Mouse (Mus musculus) kidney, postnatal 4 days (tissue): ENCODE measurements around the gene Rbm12.
"Not testable (repeated sequence)": the region's sequence is repeated elsewhere in the genome, so short reads cannot be mapped to it uniquely, and the experiment has no call there.

Source experiments
- DNase-seq, 2 experiments: peaks; one replicate each; pipeline ENCODE4 v3.0.0; 2021; ENCODE audit warnings: mixed read lengths in 2 of 2

Gene Rbm12

DNA sequence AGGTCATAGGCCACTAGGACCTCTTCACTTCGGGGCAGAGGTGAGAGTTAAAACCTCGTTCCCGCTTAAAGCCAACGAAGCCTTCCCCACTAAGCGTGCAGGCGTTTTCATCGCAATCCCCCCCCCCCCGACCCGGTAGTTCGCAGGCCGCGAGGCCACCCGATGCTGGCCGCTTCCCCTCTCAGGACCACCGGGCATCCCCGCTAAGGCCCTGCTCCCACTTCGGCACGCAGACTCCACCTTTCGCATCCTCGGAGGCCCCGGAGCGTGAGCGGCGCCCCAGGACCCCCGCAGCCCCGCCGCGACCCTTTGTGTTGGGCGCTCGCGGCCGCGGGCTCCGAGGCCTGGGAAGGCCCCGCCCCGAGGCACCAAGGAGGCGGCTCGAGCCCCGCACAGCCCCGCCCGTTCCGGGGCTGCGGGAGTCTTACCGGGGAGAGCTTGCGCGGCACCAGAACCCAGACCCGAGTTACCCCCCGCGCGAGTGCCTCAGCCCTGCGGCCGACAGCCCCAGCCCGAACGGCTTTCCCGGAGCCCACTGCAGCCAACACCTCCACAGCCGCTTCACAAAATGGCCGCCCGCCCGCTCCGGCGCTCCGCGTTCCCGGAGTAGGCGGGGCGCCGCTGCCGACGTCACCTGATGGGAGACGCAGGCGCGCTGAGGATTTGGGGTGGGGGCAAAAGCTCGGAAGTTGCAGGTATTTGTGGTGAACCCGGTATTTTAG, at the start of gene Rbm12, which contains the start of gene Cpne1:
Rbm12 (minus strand) TSS at position 621 of the 722 bp plus-strand sequence.
Cpne1 (minus strand) TSS at position 608 of the 722 bp plus-strand sequence.
- peak; percentile 95 to 97 for DNase-seq

DNA sequence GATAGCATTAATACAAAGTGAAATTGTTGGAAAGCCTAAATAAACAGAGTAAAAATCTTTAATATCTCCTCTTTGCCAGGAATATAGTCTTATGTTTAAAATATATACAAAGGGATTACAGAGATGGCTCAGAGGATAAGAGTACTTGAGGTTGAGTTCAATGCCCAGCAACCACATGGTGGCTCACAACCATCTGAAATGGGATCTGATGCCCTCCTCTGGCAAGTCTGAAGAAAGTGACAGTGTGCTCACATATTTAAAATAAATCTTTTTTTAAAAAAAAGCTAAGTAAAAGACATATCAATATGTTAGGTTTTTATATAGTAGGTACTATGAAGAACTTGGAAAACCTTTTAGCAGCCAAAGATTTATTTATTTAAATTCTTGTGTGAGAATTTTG, 39.8 kb upstream of the Rbm12 start:
- no peak for DNase-seq

DNA sequence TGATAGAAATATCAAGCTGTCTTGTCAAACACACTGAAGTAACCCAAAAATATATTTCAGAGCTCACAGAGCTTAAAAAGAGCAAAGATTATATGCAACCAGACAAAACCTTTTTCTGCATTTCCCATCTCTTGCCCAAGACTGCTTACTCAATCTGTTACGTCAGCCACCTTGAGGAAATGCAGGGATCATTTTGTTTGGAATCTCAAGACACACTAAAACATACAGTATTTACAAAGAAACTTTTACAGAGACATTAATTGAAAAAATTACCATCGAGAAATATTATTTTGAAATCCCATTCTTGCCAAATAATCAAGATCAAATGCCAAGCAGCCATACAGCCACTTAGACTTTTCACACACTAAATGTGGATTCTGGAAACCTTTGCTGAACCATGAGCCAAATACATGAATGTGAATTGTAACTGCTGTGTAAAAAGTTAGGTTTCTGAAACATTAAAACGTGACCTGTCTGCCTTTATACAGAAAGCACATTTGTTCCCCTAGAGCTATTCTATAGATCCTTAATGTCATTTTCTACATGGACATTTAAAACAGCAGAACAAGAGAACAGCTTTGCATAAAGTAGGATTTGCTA, 35.6 kb upstream of the Rbm12 start:
- DNase-seq, result no peak

DNA sequence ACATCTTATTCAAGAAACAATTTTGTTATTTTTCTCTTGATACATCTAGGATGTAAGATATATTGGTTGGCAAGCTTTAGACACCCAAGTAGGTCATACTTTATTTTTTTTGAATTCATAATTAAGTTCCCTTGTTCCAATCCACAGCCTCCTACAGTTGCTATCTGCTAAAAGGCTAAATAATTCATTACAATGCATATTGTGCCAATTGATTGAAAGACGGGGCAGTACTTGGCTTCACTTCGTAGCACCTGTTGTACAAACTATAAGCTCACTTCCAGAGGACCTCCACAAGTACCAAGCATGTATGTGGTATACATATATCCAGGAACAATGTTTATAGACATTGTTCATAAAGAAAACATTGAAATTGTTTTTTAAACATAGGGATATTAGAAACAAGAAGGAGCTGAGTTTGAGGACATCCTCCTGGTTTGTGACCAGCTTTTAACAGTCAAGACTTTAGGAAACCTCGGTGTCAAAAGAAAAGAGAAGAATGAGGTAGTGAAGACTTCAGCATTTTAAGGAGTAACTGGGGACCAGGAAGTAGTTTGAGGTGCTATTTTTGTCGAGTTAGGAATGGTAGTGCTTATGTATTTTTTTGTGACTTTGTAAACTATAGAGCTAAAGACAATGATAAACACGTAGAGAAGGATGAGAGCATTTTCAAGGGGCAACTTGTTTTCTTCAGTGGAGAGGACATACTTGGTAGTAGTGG, 34.7 kb upstream of the Rbm12 start:
- DNase-seq, result no peak

DNA sequence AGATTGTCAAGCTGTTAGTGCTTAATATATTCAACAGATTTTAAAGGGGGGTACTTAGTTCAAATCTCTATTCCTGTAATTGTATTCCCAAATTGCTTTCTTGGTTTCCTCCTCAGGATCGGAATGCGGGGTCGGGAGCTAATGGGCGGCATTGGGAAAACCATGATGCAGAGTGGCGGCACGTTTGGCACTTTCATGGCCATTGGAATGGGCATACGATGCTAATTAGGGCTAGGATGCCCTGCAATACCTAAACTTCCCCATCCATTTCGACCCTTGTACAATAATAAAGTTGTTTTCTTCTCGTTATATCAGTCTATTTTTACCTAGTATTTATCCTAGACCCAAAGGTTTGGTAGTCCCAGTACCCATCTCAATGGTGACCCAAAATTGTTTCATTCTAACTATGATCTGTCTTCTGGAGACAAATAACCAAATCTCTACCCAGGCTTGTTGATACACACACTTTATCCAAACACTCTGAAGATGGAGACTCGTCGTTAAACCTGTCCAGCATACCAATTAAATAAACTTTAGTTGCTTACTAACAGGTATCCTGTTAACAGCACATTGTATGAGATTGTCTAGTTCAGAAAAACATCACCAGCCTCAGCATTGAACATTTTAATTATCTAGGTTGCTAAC, 33.8 kb upstream of the Rbm12 start:
- DNase-seq, result peak; percentile 12 to 13

DNA sequence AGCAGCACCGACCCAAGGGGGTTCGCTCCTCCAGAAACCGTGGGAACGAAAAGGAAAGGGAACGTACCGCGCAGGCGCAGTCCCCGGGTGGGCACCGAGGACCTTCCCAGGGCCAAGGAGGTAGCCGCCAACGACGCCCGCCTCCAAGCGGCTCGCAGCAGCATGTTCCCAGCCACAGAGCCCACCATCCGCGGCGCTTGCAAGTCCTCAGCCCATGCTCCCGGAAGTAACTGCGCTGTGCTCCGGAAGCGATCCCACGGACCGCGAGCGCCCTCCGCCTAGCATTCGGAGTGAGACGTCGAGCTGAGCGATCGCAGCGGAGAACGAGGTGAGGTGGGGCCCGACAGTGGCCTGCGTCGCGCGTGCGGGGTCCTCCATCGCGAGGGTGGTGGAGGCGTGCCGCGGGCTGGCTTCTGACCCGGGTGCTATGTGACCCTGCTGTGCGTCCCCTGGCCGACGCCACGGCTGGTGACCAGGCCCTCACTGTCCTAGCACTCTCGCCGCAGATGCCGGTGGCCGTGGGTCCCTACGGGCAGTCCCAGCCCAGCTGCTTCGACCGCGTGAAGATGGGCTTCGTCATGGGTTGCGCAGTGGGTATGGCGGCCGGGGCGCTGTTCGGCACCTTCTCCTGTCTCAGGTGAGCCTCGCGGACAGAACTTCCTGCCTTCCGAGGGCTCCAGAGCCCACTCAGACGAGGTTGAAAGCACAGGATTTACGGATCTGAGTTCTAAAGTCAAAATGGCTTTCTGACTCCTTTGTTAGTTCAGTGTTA, 32.4 kb upstream of the Rbm12 start, which contains the start of the genes Romo1 and Nfs1:
Romo1 (plus strand) TSS at position 87 of the 772 bp plus-strand sequence.
Nfs1 (minus strand) TSS at position 234 of the 772 bp plus-strand sequence.
- peak; percentile 98 for DNase-seq

DNA sequence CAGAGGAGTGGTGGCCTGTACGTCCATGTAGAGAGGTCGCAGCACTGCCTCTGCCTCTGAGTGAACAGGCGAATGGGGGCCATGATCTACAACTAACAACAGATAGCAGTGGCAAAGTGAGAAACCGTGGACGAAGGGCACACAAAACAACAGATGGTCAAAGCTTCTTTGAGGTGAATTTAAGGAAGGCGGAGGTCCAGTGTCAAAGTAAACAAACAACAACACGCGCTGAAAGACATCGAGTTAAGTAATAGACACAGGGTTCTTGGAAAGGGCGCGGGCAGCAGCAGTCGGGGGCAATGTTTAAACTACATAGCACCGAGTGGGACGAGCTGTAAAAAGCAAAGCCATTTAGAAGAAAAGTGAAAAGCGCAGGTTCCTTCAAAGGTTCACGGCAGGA, 31.6 kb upstream of the Rbm12 start:
- DNase-seq, result peak in 1 of 2 experiments; percentile 10

DNA sequence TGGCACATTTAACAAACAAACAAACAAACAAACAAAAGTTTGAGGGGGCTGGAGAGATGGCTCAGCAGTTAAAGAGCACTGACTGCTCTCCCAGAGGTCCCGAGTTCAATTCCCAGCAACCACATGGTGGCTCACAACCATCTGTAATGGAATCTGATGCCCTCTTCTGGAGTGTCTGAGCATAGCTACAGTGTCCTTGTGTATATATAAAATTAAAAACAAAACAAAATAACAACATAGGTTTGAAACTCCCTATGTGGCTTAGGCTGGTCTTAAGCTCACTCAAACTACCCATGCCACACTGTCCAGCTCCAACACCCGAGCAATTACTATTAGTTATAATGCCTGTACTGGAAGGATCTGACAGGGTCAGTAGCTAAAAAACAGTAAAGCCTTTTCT, 31.0 kb upstream of the Rbm12 start:
- DNase-seq, result no peak

DNA sequence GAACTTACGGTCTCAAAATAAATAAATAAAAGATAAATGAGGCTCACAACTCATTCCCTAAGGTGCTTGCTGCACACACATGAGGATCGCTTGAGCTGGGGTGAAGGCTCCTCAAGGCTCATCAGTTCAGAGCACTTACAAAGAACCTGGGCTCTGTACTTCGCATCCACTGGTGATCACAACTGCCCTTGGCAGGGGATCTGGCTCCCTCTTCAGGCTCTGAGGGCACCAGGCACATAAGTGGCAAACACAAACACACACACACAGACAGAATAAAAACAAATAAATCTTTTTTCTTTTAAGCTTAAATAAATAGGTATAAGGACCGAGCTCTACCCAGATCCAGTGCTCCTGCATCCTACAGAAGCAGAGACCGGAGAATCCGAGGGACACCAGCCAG, 23.9 kb upstream of the Rbm12 start:
- DNase-seq, result no peak

DNA sequence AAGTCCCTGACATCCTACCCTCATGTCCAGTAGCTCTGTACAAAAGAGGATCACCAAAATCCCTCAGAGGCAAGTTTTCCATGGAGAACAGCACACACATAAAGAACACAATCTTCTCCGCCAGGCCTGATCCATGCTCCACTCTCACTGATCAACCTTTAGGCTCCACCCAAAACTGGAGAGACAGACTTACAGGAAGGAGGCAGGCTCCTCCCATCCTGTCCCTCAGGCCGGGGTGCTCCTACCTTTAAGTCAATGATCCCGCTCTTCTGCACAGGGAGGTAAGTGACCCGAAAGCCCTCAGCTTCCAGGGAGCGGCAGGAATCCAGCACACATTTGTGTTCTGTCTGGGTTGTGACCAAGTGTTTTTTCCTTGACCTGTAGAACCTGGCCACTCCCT, 22.4 kb upstream of the Rbm12 start:
- no peak for DNase-seq

DNA sequence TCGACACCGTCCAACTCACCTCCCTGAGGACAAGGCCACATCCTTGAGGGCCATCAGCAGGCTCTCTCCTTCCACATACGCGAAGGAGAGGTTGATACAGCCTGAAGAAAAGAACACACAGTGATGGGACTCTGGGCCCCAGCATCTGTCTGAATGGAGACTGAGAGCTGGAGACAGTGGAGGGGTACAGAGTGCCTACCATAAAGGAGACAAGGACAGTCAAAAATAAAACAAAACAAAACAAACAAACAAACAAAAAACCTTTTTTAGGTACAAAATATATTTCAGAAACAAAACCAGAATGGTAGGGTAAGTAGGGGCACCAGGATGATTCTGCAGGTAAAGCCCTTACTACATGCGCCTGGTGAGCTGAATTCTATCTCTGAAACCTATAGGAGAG, 15.2 kb upstream of the Rbm12 start, which contains the start of gene Gm28036:
Gm28036 (minus strand) TSS at position 101 of the 400 bp plus-strand sequence.
- no peak for DNase-seq

DNA sequence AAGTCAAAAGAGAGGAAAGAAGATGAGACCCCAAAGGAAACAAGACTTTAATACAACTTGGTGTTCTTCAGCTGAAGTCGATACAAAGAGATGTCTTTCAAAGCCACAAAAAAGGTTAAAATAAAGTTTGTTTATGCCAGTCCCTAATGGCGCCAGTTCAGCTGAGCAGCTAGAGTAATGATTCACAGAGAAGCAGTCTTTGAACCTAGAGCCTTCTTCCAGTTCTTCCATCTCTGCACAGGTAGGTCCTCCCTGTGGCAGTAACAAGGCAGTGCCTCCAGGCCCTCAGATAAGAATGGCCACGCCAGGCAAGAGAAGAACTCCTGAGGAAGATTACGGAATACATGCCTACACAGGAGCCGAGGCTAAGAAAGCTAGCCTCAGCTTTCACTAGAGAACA, 12.0 kb upstream of the Rbm12 start:
- no peak for DNase-seq

DNA sequence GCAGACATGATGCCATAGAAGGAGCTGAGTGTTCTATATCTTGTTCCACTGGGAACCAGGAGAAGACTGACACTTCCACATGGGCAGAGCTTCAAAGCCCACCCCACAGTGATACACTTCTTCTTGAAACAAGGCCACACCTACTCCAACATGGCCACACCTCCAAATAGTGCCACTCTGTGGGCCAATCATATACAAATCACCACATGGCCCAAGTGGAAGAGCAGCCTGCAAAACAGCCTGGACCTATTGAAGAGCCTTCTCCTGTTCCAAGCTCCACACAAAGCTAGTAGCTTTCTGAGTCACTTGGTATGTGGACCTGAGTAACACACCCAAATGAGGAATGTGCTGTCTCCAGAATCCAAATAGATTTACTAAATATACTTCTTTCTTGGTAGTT, 7.8 kb upstream of the Rbm12 start:
- no peak for DNase-seq

DNA sequence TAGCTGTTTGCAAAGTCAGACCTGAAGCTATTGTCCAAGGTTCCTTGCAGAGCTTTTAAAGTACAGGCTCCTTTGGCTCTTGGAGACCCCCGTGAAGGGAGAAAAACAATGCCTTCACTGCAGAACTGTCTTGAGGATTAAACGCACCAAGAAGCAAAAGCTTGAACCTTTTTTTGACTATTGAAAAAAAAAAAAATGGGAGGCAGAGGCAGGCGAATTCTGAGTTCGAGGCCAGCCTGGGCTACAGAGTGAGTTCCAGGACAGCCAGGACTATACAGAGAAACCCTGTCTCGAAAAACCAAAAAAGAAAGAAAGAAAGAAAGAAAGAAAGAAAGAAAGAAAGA, 274 bp upstream of the Rbm12 start:
- DNase-seq, result not testable (repeated sequence)

DNA sequence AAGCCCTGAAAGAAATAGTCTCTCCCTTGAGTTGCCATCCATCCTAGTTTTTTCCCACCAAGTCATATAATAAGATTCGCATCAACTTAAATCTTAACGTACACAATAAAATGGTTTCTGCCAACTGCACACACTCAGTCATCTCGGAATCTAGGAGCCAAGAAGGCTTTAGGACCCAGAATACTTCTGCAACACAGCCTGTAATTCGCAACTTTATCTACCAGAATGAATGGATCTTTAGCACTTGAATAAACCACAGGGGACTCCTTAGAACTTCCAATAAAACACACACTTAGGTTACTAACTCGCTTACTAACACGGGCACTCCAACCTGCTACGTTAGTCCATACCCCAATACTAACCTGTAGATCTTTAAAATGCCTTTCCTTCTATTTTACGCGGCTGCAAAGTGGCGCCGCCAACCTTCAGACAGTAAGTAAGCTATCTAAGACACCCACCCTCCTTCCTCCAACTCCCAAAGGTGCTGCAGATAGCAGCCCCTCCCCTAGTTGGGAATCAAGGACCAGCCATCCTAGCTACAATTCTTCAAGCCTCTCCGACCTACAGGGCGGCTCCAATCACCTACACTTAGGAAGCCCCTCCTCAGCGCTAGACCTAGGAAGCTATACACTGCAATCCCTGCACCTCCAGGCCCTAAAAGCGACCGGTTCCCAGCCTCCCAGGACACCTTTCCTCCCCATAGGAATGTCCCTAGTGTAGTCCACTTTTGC, 986 bp downstream of the Rbm12 start:
- peak in 1 of 2 experiments; percentile 53 for DNase-seq

DNA sequence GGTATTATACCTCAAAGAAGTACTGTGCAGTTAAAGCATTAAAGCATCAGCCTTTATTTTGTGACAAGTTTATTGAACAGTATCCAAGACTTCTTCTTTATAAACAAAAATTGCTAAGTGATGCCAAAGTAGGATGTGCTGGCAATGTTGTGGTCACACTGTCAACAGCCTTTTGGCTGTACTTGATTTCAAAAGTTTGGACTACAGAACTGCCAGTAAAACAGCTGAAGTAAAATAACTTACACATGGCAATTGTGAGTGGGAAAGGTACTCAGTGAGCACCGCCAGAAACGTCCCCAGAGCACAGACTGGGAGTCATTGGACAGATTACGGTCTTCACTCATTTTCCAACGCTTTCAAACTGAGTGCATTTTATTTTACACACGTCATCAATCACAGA, 19.9 kb downstream of the Rbm12 start:
- DNase-seq, result no peak

DNA sequence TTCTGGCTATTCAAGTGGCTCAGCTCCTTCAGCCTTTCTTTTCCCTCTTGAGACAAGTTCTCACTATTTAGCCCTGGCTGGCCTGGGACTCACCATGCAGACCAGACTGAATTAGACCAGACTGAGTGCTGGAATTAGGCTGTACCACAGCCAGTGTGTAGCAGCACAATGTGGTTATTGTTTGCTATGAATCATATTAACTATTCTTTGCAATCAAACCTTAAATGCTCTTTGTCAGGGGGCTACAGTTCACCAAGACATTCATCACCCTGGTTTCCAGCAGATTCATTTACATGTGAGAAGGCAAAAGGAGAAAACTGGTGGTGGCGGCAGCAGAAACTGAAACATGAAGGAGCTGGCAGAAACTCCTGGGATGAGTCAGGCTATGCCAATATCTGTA, 22.0 kb downstream of the Rbm12 start:
- DNase-seq, result no peak

DNA sequence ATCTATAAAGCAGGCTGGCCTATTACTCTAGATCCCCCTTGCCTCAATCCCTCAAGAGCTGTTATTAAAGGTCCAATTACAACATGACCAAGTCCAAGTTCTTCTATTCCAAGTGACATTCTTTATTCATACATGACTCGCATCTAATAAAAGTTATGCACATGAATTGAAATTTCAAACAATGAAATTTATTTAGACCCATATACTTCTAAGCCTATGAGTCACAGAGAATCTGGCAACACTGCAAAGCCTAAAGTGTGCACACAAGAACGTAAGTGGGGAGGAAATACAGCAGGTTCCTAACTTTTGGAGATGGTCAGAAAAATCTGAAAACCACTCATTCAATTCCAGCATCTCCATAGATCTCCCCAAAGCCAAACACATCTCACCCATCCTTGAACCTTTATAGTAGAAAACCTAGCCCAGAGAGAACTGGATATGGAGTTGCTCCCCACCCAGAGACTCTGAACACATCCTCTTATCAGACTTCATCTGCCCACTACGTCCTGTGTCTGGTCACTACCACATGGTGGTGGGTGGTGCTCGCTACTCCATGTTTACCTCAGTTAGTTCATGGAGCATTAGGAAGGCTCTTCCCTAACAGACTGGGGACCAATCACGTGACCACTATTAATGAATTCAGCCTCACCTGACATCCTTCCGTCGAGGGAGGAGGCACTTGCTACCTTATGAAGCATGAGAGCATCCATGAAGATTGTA, 24.2 kb downstream of the Rbm12 start:
- DNase-seq, result no peak

DNA sequence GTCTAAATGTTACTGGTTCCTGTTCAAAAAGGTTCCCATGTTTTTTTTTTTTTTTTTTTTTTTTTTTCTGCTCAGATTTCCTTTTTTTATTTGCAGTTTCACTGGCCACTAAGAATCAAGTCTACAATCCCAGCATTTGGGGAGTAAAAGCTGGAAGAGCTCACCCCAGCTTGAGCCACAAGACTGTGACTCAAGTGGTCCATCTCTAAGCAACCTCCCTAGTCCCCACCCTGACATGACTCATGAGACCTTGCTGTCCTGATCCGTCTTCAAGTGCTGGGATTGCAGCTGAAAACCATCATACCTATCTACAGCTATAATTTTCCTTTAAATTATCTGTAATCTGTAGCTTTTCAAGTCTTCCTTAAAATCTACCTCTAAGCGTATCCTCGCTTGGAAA, 27.2 kb downstream of the Rbm12 start:
- no peak for DNase-seq

DNA sequence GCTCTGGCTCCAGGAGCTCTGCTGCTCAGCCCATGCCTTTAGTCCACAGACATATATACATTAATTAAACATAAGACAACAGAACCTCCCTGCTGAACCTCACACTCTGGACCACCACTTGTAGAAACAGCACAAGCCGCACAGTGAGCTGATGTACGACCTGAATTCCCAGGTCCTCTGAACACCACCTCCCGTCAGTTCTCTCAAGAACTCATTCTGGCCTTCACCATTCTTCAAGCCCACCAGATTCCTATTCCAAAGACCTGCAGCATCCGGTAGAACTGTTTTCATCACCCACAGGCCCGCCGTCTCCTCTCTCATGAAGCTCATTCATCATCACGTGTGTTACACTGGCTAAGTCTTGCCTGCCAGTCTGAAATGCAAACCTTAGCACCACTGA, 31.4 kb downstream of the Rbm12 start:
- no peak for DNase-seq

DNA sequence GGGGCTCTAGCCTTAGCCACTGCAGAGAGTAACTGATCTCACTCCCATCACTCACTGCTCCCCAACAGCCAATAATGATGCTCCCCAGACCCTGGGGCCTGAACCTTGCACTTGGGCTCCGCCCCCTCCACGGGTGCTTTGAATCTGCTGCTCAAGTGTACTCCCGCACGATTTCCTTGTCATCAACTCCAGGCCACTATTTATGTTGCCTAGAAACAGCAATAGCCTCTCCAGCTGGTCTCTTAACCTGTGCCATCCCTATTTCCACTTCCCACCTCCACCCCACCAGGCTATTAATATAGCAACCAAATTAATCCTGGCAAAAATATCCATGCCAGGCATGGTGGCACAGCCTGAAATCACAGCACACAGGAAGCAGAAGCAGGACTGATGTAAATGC, 32.1 kb downstream of the Rbm12 start:
- DNase-seq, result no peak
